Comparison of ENCODE assay signal across 9 mouse cellular contexts in the genomic region with DNA sequence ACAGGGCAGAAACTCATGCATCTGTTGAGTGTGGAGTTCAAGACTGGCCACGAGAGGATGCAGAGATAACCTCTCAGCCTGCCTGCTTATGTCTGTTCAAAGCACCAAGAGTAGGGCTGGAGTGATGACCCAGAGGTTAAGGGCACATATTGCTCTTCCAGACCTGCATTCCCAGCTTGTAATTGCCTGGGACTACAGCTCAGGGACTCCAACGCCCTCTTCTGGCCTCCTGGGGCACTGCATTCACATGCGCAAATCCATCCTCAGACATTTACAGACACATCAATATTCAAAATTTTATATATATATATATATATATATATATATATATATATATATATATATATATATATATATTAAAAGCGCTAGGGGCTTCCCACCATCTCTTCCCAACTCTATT.
DNase-seq lines count a peak whose midpoint lies in the region; ATAC-seq and TF ChIP-seq lines count a peak whose summit lies in the region.
"Had no signal": no experiment of that assay in that cellular context is flagged by ENCODE, and none has a peak within 500 bp of the region (broad histone marks: within the 10 kb centered on the region; RNA-seq: fewer than 3 reads in every experiment).

No protein-coding gene starts in this region.

- no peak for DNase-seq in hindbrain, embryonic 11.5 days (ENCODE audit: low spot score)
- DNase-seq in hindbrain, embryonic 10.5 days (ENCODE audit: low spot score), result no peak
- no peak for DNase-seq in brain, embryonic 14.5 days (ENCODE audit: low read depth)
- no peak for DNase-seq in adrenal gland, adult (ENCODE audit: inconsistent age in 2 of 2, low spot score in 1 of 2)
- no peak for DNase-seq in cerebellum, postnatal 4 days (ENCODE audit: low spot score in 2 of 2)
- no peak for DNase-seq in kidney, adult 8-10 months

- H3K4me1 ChIP-seq in hindbrain, embryonic 11.5 days (replicated peaks; ENCODE audit: control insufficient read depth, insufficient read depth, low read length), result peaks cover 28% of the 10 kb centered on the region
- H3K4me1 ChIP-seq in hindbrain, embryonic 10.5 days (replicated peaks), result peaks cover 82% of the 10 kb centered on the region
- peaks cover 63% of the 10 kb centered on the region for H3K4me1 ChIP-seq in E14TG2a.4 (replicated peaks; ENCODE audit: low read depth, low read length)
- H3K4me1 ChIP-seq in limb, embryonic 15.5 days, result peaks cover 83% of the 10 kb centered on the region

- peak; percentile 48 for TF ChIP-seq CTCF in E14TG2a.4 (conservative IDR thresholded peaks at IDR 0.05; ENCODE audit: low read length)
- peak; percentile 42; the same call in 1 of the 2 replicates for TF ChIP-seq CTCF in brain, embryonic 14.5 days (IDR thresholded peaks at IDR 0.05; ENCODE audit: borderline replicate concordance, extremely low read depth, insufficient read depth, insufficient read length)

- H3K9ac ChIP-seq in hindbrain, embryonic 11.5 days (ENCODE audit: low read depth, low read length), result 0 out of 2 replicates have a peak overlapping the region, but pooled peaks have one; percentile 15
- H3K9ac ChIP-seq in limb, embryonic 15.5 days, result no peak overlapping the region

- WGBS in hindbrain, embryonic 11.5 days, result 70% methylated on average over 4 of the region's 4 CpGs
- 61% methylated on average over 4 of the region's 4 CpGs for WGBS in hindbrain, embryonic 10.5 days
- WGBS in limb, embryonic 15.5 days, result 57% methylated on average over 4 of the region's 4 CpGs

- TF ChIP-seq POLR2A in brain, embryonic 14.5 days (IDR thresholded peaks at IDR 0.05; ENCODE audit: borderline replicate concordance, extremely low read depth, insufficient read depth, insufficient read length, poor library complexity, severe bottlenecking), result no peak

- no peak overlapping the region for H3K4me3 ChIP-seq in hindbrain, embryonic 11.5 days (ENCODE audit: low read depth, low read length)
- H3K4me3 ChIP-seq in hindbrain, embryonic 10.5 days, result no peak overlapping the region
- no peak overlapping the region for H3K4me3 ChIP-seq in E14TG2a.4 (replicated peaks; ENCODE audit: low read length)
- no peak overlapping the region for H3K4me3 ChIP-seq in limb, embryonic 15.5 days
- H3K4me3 ChIP-seq: myocyte had no signal

- no peaks in the 10 kb centered on the region for H3K36me3 ChIP-seq in hindbrain, embryonic 11.5 days (ENCODE audit: control insufficient read depth, insufficient read depth, low read length)
- H3K36me3 ChIP-seq in hindbrain, embryonic 10.5 days, result no peaks in the 10 kb centered on the region
- H3K36me3 ChIP-seq in E14TG2a.4 (ENCODE audit: insufficient read depth, low read length), result 0 out of 2 replicates have a peak, but pooled peaks cover 6% of the 10 kb centered on the region
- no peaks in the 10 kb centered on the region for H3K36me3 ChIP-seq in limb, embryonic 15.5 days

- H3K4me2 ChIP-seq in hindbrain, embryonic 11.5 days (replicated peaks; ENCODE audit: low read depth, low read length), result no peak overlapping the region
- H3K4me2 ChIP-seq in limb, embryonic 15.5 days, result peak overlapping the region; percentile 23; the same call in 1 of the 2 replicates

- H3K27me3 ChIP-seq in hindbrain, embryonic 11.5 days (ENCODE audit: control insufficient read depth, insufficient read depth, low read length), result peaks cover 22% of the 10 kb centered on the region
- H3K27me3 ChIP-seq in hindbrain, embryonic 10.5 days (ENCODE audit: insufficient read depth, poor library complexity, severe bottlenecking), result peaks cover 96% of the 10 kb centered on the region
- H3K27me3 ChIP-seq in E14TG2a.4 (ENCODE audit: insufficient read depth, low read length), result peaks cover 49% of the 10 kb centered on the region
- H3K27me3 ChIP-seq in limb, embryonic 15.5 days, result peaks cover 41% of the 10 kb centered on the region

- ATAC-seq in hindbrain, embryonic 11.5 days (ENCODE audit: low FRiP score), result no peak
- no peak for ATAC-seq in limb, embryonic 15.5 days (ENCODE audit: insufficient number of reproducible peaks, low FRiP score, low TSS enrichment, low read depth)

- no peak overlapping the region for H3K27ac ChIP-seq in hindbrain, embryonic 11.5 days (ENCODE audit: low read depth, low read length)
- H3K27ac ChIP-seq in hindbrain, embryonic 10.5 days, result no peak overlapping the region
- peak overlapping the region; percentile 59; the same call in 1 of the 2 replicates for H3K27ac ChIP-seq in limb, embryonic 15.5 days

- H3K9me3 ChIP-seq in hindbrain, embryonic 11.5 days (ENCODE audit: control insufficient read depth, low read length), result no peaks in the 10 kb centered on the region
- no peaks in the 10 kb centered on the region for H3K9me3 ChIP-seq in hindbrain, embryonic 10.5 days
- no peaks in the 10 kb centered on the region for H3K9me3 ChIP-seq in E14TG2a.4 (ENCODE audit: low read length)
- H3K9me3 ChIP-seq in limb, embryonic 15.5 days, result no peaks in the 10 kb centered on the region
